Mouse (Mus musculus): ENCODE data around the gene Ldhal6b. TPM values are rescaled to one million over a fixed set of nuclear protein-coding genes. Genes with fewer than 3 reads are reported as not detected.

Gene Ldhal6b
- polyA plus RNA-seq, 1 experiment, result 0.09 TPM

GRCm38 (mm10) chr17:5416518-5416917 is 2.0 kb downstream of the Ldhal6b start:
- TF ChIP-seq GATA1 (IDR thresholded peaks at IDR 0.05; ENCODE audit: low read length), result no peak

- TF ChIP-seq GATA1 (IDR thresholded peaks at IDR 0.05; ENCODE audit: low read length), result no peak
Observed at GRCm38 (mm10) chr17:5414041-5414440, 4.5 kb downstream of the Ldhal6b start.

- TF ChIP-seq GATA1 (IDR thresholded peaks at IDR 0.05; ENCODE audit: low read length), result no peak
Observed at GRCm38 (mm10) chr17:5413350-5413749, 5.2 kb downstream of the Ldhal6b start.

- no peak for TF ChIP-seq GATA1 (IDR thresholded peaks at IDR 0.05; ENCODE audit: low read length)
Observed at GRCm38 (mm10) chr17:5412740-5413139, 5.8 kb downstream of the Ldhal6b start.

- TF ChIP-seq GATA1 (IDR thresholded peaks at IDR 0.05; ENCODE audit: low read length), result no peak
Observed at GRCm38 (mm10) chr17:5412301-5412700, 6.3 kb downstream of the Ldhal6b start.

GRCm38 (mm10) chr17:5411205-5411604 is 7.4 kb downstream of the Ldhal6b start:
- TF ChIP-seq GATA1 (IDR thresholded peaks at IDR 0.05; ENCODE audit: low read length), result no peak

GRCm38 (mm10) chr17:5410336-5410735 is 8.2 kb downstream of the Ldhal6b start:
- no peak for TF ChIP-seq GATA1 (IDR thresholded peaks at IDR 0.05; ENCODE audit: low read length)

GRCm38 (mm10) chr17:5407030-5407429 is 11.5 kb downstream of the Ldhal6b start:
- no peak for TF ChIP-seq GATA1 (IDR thresholded peaks at IDR 0.05; ENCODE audit: low read length)

GRCm38 (mm10) chr17:5406566-5406965 is 12.0 kb downstream of the Ldhal6b start:
- TF ChIP-seq GATA1 (IDR thresholded peaks at IDR 0.05; ENCODE audit: low read length), result no peak

GRCm38 (mm10) chr17:5403885-5404284 is 14.7 kb downstream of the Ldhal6b start:
- no peak for TF ChIP-seq GATA1 (IDR thresholded peaks at IDR 0.05; ENCODE audit: low read length)

- TF ChIP-seq GATA1 (IDR thresholded peaks at IDR 0.05; ENCODE audit: low read length), result no peak
Observed at GRCm38 (mm10) chr17:5402624-5403023, 15.9 kb downstream of the Ldhal6b start.

GRCm38 (mm10) chr17:5402069-5402468 is 16.5 kb downstream of the Ldhal6b start:
- TF ChIP-seq GATA1 (IDR thresholded peaks at IDR 0.05; ENCODE audit: low read length), result no peak

GRCm38 (mm10) chr17:5401288-5401687 is 17.3 kb downstream of the Ldhal6b start:
- no peak for TF ChIP-seq GATA1 (IDR thresholded peaks at IDR 0.05; ENCODE audit: low read length)

GRCm38 (mm10) chr17:5400435-5401090 is 18.0 kb downstream of the Ldhal6b start:
- no peak for TF ChIP-seq GATA1 (IDR thresholded peaks at IDR 0.05; ENCODE audit: low read length)

- no peak for TF ChIP-seq GATA1 (IDR thresholded peaks at IDR 0.05; ENCODE audit: low read length)
Observed at GRCm38 (mm10) chr17:5397148-5398007, 21.2 kb downstream of the Ldhal6b start.

- TF ChIP-seq GATA1 (IDR thresholded peaks at IDR 0.05; ENCODE audit: low read length), result no peak
Observed at GRCm38 (mm10) chr17:5396213-5396612, 22.4 kb downstream of the Ldhal6b start.
